Mouse (Mus musculus) spleen, postnatal 14 days (tissue): ENCODE results near the gene Tstd3.
"Not testable (repeated sequence)": the region's sequence is repeated elsewhere in the genome, so short reads cannot be mapped to it uniquely, and the experiment has no call there.

ENCODE experiments used
- DNase-seq, 2 experiments: peaks; one replicate each; pipeline ENCODE4 v3.0.0; 2021 to 2022; ENCODE audit warnings: low spot score in 2 of 2

Gene Tstd3

DNA sequence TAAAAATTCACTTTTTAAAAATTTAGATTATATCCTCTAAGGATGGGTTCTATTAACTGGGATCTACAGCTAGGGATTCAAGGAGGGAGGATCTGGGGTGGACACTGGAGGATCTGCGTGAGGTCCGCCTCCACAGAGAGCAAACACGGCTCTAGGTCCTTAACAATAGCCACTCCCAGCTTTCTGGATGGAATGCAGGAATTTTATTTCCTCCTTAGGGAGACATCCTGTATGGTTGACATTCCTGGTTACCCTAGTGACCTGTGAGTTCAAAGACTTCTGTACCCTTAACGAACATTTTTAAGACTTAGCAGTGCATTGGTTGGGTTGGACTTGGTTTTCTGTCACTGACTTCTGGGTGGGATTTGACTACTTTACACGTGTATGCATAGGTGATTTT is 21.3 kb downstream of the Tstd3 start:
- no peak for DNase-seq

DNA sequence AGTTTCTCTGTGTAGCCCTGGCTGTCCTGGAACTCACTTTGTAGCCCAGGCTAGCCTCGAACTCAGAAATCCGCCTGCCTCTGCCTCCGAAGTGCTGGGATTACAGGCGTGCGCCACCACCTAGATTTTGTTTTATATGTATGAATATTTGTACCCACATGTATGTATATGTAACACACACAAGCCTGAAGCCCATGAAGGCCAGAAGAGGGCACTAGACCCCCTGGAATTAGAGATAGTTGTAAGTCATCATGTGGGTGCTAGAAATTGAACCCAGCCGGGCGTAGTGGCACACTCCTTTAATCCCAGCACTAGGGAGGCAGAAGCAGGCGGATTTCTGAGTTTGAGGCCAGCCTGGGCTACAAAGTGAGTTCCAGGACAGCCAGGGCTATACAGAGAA is 22.9 kb downstream of the Tstd3 start:
- not testable (repeated sequence) for DNase-seq

DNA sequence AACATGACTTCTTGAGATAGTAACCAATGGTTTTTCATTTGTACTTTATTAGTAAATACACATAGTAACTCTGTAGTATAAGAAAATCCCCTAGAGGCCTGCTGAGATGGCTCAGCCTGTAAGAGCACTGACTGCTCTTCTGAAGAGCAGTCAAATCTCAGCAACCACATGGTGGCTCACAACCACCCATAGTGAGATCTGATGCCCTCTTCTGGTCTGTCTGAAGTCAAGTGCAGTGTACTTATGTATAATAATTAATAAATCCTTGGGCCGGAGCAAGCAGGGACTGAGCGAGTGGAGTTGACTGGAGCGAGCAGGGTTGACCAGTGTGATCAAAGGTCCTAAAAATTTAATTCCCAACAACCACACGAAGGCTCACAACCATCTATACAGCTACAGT is 27.8 kb downstream of the Tstd3 start:
- DNase-seq = no peak

DNA sequence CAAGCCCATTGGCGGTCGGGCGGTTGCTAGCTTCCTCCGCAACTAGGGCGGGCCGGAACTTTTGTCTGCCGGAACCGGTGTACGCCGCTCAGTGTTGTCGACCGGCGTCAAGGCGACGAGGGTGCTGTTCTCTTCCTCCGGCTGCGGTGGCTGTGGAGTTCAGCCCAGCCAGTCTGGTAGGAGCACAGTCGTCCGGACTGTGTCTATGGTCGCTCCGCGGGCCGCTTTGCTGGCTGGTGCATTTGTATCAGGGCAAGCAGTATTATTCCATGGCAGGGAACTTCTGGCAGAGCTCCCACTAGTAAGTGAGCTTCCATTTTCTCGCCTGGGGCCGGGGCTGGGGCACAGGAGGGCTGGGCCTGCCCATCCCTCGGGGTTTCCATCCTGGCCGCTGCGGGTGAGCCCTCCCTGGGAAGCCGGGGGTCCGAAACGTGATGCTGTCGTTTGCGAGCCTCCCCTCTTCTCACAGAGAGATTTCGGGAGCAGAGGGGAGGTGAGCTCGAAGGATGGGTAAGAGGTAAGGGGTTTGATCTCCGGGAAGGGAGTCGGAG is 39.3 kb downstream of the Tstd3 start, which contains the start of gene Ccnc:
Ccnc (plus strand) TSS at position 87 of the 551 bp plus-strand sequence.
- peak; percentile 90 to 91 for DNase-seq

DNA sequence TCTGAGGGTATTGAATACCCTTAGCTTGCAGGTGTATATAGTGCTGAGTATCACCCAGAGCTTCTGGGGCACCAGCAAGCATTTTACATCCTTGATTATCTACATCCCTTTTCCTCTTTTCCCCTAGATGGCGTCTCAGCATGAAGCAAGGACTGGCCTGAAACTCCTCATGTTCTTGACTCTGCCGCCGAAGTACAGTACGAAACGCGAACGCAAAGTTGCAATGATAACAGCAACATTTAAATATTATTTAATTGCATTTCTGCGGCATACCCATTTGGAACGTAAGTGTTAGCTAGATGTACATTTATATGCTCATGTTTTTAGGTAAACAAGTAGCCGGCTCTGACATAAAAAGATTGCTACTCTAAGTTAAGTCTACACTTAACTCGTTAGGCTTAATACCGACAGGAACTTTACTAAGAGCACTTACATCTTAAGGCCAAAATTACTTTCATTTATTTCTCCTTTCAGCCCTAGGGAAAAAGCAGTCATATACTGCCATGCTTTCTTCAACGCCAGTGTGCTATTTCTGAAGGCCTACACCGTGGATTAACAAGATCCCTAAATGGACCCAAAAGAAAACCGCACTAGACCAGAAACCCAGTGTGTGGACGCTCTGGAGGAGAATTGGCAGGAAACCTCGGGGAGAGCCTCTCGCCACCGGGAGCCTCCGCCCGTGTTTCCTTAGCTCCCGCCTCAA is 39.9 kb downstream of the Tstd3 start:
- DNase-seq = no peak

DNA sequence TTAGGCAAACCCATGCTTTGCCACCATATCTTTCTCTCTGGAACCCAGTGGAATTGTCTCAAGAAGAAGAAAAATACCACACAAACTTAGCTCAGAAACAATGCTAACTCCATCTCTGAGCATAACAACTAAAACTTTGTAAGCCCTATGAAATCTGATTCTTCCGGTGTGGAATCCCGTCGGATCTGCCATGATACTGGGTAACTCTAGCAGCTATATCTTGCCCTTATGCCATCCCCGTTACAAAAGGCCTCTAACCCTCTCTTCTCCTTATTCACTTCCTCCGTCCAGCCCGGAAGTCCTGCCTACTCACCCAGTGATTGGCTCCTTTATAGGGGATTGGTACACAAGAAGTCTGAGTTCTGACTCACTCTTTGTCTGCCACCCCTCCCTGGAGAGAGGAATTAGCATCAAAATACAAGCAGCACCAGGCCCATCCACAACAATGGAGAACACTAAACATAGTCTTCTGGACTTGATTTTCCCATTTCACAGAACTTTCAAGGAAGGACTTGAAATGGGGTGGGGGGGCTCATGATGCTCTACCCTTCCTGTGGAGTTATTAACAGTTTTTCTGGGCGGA is 44.2 kb downstream of the Tstd3 start:
- no peak for DNase-seq

DNA sequence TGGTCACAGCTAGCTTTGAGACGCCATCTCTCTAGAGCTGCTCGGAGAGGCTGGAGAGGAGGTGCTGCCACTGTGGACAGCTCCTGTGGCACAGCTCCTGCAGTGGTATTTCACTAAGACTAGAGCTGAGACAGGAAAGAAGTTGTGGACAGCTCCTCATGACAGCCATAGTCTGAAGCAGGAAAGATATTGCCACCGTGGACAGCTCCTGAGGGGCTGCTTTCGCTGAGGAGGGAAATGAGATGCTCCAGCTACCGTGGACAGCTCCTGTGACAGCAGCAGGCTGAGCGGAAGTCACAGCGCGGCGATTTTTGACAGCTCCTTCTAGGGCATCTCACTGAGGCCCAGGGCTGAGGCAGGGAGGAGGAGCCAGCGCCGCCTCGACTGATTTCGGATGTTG is 54.9 kb downstream of the Tstd3 start:
- peak; percentile 22 to 56 for DNase-seq
